18 mouse cellular contexts compared by ENCODE assay signal in genomic region chrX:10115780-10116179, GRCm38 (mm10). TPM values are rescaled to one million over a fixed set of nuclear protein-coding genes. Genes with fewer than 3 reads are reported as not detected.
DNase-seq lines count a peak whose midpoint lies in the region; ATAC-seq lines count a peak whose summit lies in the region.
"Had no signal": no experiment of that assay in that cellular context is flagged by ENCODE, and none has a peak within 500 bp of the region (broad histone marks: within the 10 kb centered on the region; RNA-seq: fewer than 3 reads in every experiment).

No protein-coding gene starts in this region.

- no peaks in the 10 kb centered on the region for H3K36me3 ChIP-seq in forebrain, embryonic 15.5 days
- no peaks in the 10 kb centered on the region for H3K36me3 ChIP-seq in forebrain, embryonic 10.5 days (replicated peaks)
- H3K36me3 ChIP-seq: embryonic facial prominence, embryonic 12.5 days; heart, embryonic 15.5 days; hindbrain, embryonic 12.5 days had no signal

- H3K27me3 ChIP-seq in forebrain, embryonic 15.5 days = no peaks in the 10 kb centered on the region
- peaks cover 32% of the 10 kb centered on the region for H3K27me3 ChIP-seq in forebrain, embryonic 10.5 days (ENCODE audit: poor library complexity, severe bottlenecking)
- H3K27me3 ChIP-seq: embryonic facial prominence, embryonic 12.5 days; heart, embryonic 15.5 days; hindbrain, embryonic 12.5 days had no signal

- ATAC-seq in forebrain, embryonic 15.5 days (replicated peaks) = peak; percentile 53; the same call in 1 of the 2 replicates
- ATAC-seq: intestine, embryonic 16.5 days had no signal

- DNase-seq in forebrain, embryonic 10.5 days (ENCODE audit: extremely low spot score, low spot score) = no peak
- peak; percentile 20 for DNase-seq in right cerebral cortex, adult 18-20 months
- DNase-seq in right cerebral cortex, postnatal 14 days = no peak
- peak; percentile 8 to 20 for DNase-seq in left cerebral cortex, postnatal 36 days (ENCODE audit: low spot score in 2 of 2)
- no peak for DNase-seq in thymus, postnatal 10 days (ENCODE audit: low spot score in 2 of 2)
- no peak for DNase-seq in heart, postnatal 10 days
- no peak for DNase-seq in yolk sac, embryonic 10.5 days (ENCODE audit: low spot score)
- DNase-seq: adrenal gland, postnatal 25 days; cerebellum, postnatal 14 days; heart, adult 11 months; lung, adult 2 months; midbrain, embryonic 14.5 days; thymus, adult 2 months had no signal

- intact Hi-C loops in left cerebral cortex, postnatal 36 days (cut with DNase I) = no loop called here
- intact Hi-C loops in heart, postnatal 10 days (cut with DNase I) = no loop called here

- no peak overlapping the region for H3K9ac ChIP-seq in forebrain, embryonic 15.5 days (replicated peaks)
- H3K9ac ChIP-seq: embryonic facial prominence, embryonic 12.5 days; heart, embryonic 15.5 days; hindbrain, embryonic 12.5 days had no signal

- H3K9me3 ChIP-seq in forebrain, embryonic 15.5 days = no peaks in the 10 kb centered on the region
- H3K9me3 ChIP-seq in forebrain, embryonic 10.5 days = no peaks in the 10 kb centered on the region
- H3K9me3 ChIP-seq: embryonic facial prominence, embryonic 12.5 days; heart, embryonic 15.5 days; hindbrain, embryonic 12.5 days had no signal

- H3K27ac ChIP-seq in forebrain, embryonic 15.5 days (replicated peaks) = no peak overlapping the region
- H3K27ac ChIP-seq in forebrain, embryonic 10.5 days = no peak overlapping the region
- H3K27ac ChIP-seq: embryonic facial prominence, embryonic 12.5 days; heart, embryonic 15.5 days; hindbrain, embryonic 12.5 days had no signal

- no peak overlapping the region for H3K4me3 ChIP-seq in forebrain, embryonic 15.5 days
- no peak overlapping the region for H3K4me3 ChIP-seq in forebrain, embryonic 10.5 days
- H3K4me3 ChIP-seq: hindbrain, embryonic 12.5 days had no signal

- H3K4me1 ChIP-seq in forebrain, embryonic 15.5 days = peaks cover 7% of the 10 kb centered on the region
- peaks cover 10% of the 10 kb centered on the region for H3K4me1 ChIP-seq in forebrain, embryonic 10.5 days
- H3K4me1 ChIP-seq: embryonic facial prominence, embryonic 12.5 days; heart, embryonic 15.5 days; hindbrain, embryonic 12.5 days had no signal

- WGBS in forebrain, embryonic 15.5 days = 47% methylated on average over 3 of the region's 3 CpGs
- WGBS in forebrain, embryonic 10.5 days = 46% methylated on average over 3 of the region's 3 CpGs

- H3K4me2 ChIP-seq in forebrain, embryonic 15.5 days (replicated peaks) = no peak overlapping the region
- H3K4me2 ChIP-seq: hindbrain, embryonic 12.5 days had no signal

RNA-seq across cellular contexts. Expression of gene Srpx, which starts 1.7 kb away (rescaled TPM):
- polyA plus RNA-seq in forebrain, embryonic 15.5 days (2015; fragmentation: Nextera tagmentation; extraction: Ambion mirVana) = 3.2 and 3.3 TPM in 2 replicates
- 2.5 and 3.1 TPM in 2 replicates for polyA plus RNA-seq in forebrain, embryonic 10.5 days (2016; fragmentation: Nextera tagmentation; extraction: Ambion mirVana)
- under 1 TPM; 0.39 to 0.63 TPM for total RNA-seq in left cerebral cortex, postnatal 36 days (2021)
- 10 to 100 TPM in 1 of 2 experiments, 1 to 10 TPM in 1; 8.3 to 10.9 TPM for total RNA-seq in heart, postnatal 10 days (2021)

Comparison
In these comparisons a context has a peak if more than half of its experiments do, and no peak if none do; other contexts are left out.
1. DNase-seq: peak in right cerebral cortex, adult 18-20 months (single experiment) and left cerebral cortex, postnatal 36 days (2 of 2); none in forebrain, embryonic 10.5 days (single experiment), right cerebral cortex, postnatal 14 days (single experiment), thymus, postnatal 10 days (0 of 2), heart, postnatal 10 days (0 of 2) and yolk sac, embryonic 10.5 days (single experiment).
2. RNA of gene Srpx, which starts 1.7 kb away (total RNA-seq): 8.3 to 10.9 TPM in heart, postnatal 10 days; 0.39 to 0.63 TPM in left cerebral cortex, postnatal 36 days; every median in the first group is over 4 times any median in the second.